Mouse (Mus musculus) thymus, adult 2 months (tissue): ENCODE data around the gene Smg6. TPM values are rescaled to one million over a fixed set of nuclear protein-coding genes. Genes with fewer than 3 reads are reported as not detected.

Source experiments
- DNase-seq: peaks from one replicate; pipeline ENCODE4 v3.0.0; 2021
- H3K27ac ChIP-seq: fragments of 200-500 bp; 2 replicates; pipeline ENCODE4 v1.5.1; 2012; ENCODE audit warnings: low read length, control low read depth; ENCODE audit not compliant: control insufficient read depth, insufficient read depth
- H3K27me3 ChIP-seq: fragments of 200-500 bp; 2 replicates; pipeline ENCODE4 v1.6.1; 2012; ENCODE audit warnings: mild to moderate bottlenecking, low read length, moderate library complexity, mixed read lengths; ENCODE audit not compliant: control insufficient read depth, insufficient read depth
- H3K36me3 ChIP-seq: fragments of 200-500 bp; 2 replicates; pipeline ENCODE4 v1.6.1; 2012; ENCODE audit warnings: mild to moderate bottlenecking, low read length, moderate library complexity; ENCODE audit not compliant: control insufficient read depth, insufficient read depth
- H3K4me1 ChIP-seq: fragments of 200-500 bp; replicated peaks from 2 replicates; pipeline ENCODE4 v1.6.1; 2012; ENCODE audit warnings: low read length; ENCODE audit not compliant: control insufficient read depth, insufficient read depth
- H3K4me3 ChIP-seq: fragments of 200-500 bp; 2 replicates; pipeline ENCODE4 v1.5.1; 2012; ENCODE audit warnings: mild to moderate bottlenecking, low read length, control low read depth, moderate library complexity; ENCODE audit not compliant: control insufficient read depth, insufficient read depth
- CTCF ChIP-seq: fragments of 200-500 bp; IDR thresholded peaks from 2 replicates; pipeline ENCODE4 v1.5.1; 2012; ENCODE audit warnings: mild to moderate bottlenecking, control low read depth, low read length, moderate library complexity, borderline replicate concordance; ENCODE audit not compliant: control insufficient read depth, poor library complexity, insufficient read depth; ENCODE audit errors: extremely low read depth
- POLR2A ChIP-seq: fragments of 200-500 bp; IDR thresholded peaks from 2 replicates; pipeline ENCODE4 v1.6.1; 2012; ENCODE audit warnings: mild to moderate bottlenecking, low read length, control low read depth, moderate library complexity; ENCODE audit not compliant: control insufficient read depth, poor library complexity, insufficient read depth; ENCODE audit errors: extremely low read depth
- WGBS: fragments of 180-500 bp; shearing (Covaris S2); methylation state at CpG from one replicate; pipeline ENCODE4 v1.1.7; 2018; 5-methylcytosine and 5-hydroxymethylcytosine counted together
- polyA plus RNA-seq: library from polyadenylated mRNA; depleted of rRNA; stranded (reverse); fragments of >200 nt; gene quantifications from 2 replicates; pipeline ENCODE4 v1.2.3, GENCODE M21; 2012

The Smg6 gene
- polyA plus RNA-seq, 1 experiment = 69.7 TPM

DNA sequence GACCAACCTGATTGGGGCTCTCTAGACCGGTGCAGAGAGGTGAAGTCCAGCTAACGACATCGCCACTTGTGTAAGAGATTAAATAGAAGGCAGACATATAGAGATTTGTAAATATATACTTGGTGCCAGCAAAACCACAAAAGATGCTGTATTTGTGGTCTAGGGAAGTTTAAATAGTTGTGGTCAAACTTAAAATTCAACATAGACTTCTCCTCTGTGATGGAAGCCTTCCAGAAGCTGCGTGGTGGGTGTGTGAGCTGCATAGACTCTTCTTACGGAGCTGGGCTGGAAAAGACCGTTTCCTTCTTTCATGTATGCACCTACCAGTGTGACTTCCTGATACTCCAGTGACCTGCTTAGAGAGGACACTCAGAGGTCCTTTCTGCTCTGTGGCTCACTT, 190.8 kb downstream of the Smg6 start:
- no peak for TF ChIP-seq POLR2A
- no peak for TF ChIP-seq CTCF
- Histone ChIP-seq H3K4me1 (no peaks in the 10 kb centered on the region), H3K4me3 (no peak overlapping the region), H3K36me3 (no peaks in the 10 kb centered on the region), H3K27me3 (no peaks in the 10 kb centered on the region), H3K27ac (no peak overlapping the region)
- WGBS = 58% methylated on average over 6 of the region's 6 CpGs
- DNase-seq = no peak

DNA sequence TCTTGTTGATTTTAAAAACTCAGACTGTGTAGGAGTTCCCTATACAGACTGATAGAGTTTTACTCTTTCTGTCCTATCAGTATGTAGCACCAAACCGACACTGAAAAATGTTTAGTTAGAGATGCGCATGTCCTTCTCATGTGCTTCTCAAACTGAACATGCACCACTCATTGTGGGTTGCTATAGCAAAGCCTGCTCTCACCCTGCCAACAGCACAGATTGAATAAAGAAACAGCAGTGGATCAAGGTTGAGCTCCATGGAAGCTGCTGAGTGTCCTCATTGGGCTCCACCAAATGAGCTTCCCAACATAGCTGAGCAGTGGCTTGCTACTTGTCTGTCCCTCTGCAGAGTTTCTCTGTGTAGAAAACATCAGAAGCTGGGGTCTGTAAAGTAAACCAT, 192.5 kb downstream of the Smg6 start:
- no peak for TF ChIP-seq POLR2A
- no peak for TF ChIP-seq CTCF
- no peaks in the 10 kb centered on the region for H3K36me3 ChIP-seq
- H3K4me1 ChIP-seq = no peaks in the 10 kb centered on the region
- no peak for DNase-seq
- no peak overlapping the region for H3K4me3 ChIP-seq
- no peak overlapping the region for H3K27ac ChIP-seq
- H3K27me3 ChIP-seq = no peaks in the 10 kb centered on the region
- 99% methylated on average over 2 of the region's 2 CpGs for WGBS

DNA sequence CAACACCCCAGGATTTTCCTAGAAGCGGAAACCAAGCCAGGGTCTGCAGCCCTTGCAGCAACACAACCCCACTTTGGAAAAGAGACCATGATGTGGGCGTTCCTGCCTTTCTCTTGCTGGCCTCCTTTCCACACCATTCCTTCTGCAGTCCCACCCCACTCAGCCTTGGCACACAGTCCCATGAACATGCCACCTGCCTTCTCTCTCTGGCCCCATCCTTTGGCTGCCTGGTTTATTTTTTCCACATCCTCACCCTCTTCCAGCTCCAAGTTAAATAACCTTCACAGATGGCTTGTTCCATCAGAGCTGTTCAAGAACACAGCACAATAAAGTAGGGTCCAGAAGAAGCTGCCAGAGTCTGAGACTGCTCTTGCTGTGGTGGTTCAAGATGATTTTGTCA, 193.7 kb downstream of the Smg6 start:
- H3K27me3 ChIP-seq = no peaks in the 10 kb centered on the region
- 98% methylated on average over 2 of the region's 2 CpGs for WGBS
- no peak overlapping the region for H3K27ac ChIP-seq

DNA sequence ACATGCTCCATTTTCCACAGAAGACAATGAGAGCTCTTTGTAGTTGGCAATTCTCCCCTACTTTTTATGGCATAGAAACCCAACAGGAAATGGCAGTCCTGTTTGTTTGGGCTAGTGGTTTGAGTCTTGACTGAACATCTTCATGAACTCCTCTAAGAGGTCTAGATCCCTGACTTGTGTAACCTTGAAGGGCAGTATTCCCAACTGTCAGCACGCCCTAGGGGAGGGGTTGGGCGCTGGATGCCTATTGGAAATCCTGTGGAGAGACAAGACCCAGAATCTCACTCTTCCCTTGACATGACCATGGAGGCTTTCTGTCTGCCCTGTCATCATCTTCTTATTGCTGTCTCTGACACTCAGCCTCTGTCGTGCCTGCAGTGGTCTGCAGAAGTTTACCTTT, 194.2 kb downstream of the Smg6 start:
- 94% methylated on average over 3 of the region's 3 CpGs for WGBS
- H3K27me3 ChIP-seq = no peaks in the 10 kb centered on the region
- H3K4me1 ChIP-seq = no peaks in the 10 kb centered on the region
- no peak overlapping the region for H3K4me3 ChIP-seq
- no peak for DNase-seq
- TF ChIP-seq CTCF (no peak), POLR2A (no peak)
- no peaks in the 10 kb centered on the region for H3K36me3 ChIP-seq
- H3K27ac ChIP-seq = no peak overlapping the region

More for the DNA sequence above, 193.7 kb downstream of the Smg6 start:
- Histone ChIP-seq H3K4me1 (no peaks in the 10 kb centered on the region), H3K4me3 (no peak overlapping the region), H3K36me3 (no peaks in the 10 kb centered on the region)
- TF ChIP-seq POLR2A = no peak
- no peak for TF ChIP-seq CTCF
- DNase-seq = no peak

DNA sequence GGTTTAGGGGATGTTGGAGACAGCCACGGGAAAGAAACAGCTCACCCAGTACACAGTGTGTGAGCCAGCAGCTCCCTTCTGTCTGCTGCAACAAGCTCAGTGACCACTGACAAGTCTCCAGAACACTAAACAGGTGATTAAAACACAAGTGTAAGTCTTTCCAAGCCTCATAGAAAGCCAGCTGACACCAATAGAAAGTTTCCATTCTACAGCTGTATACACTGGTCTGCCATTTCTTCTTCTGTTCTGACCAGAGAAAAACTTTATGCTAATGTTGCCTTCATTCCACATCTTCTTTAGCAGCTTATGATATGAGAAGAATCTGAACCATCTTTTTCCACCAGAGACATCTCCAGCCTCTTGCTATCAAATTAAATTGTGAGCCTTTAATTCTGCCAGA, 195.7 kb downstream of the Smg6 start:
- 47% methylated on average over 1 of the region's 1 CpGs for WGBS
- TF ChIP-seq CTCF = no peak
- TF ChIP-seq POLR2A = no peak
- Histone ChIP-seq H3K36me3 (no peaks in the 10 kb centered on the region), H3K27me3 (no peaks in the 10 kb centered on the region), H3K4me3 (no peak overlapping the region), H3K27ac (no peak overlapping the region), H3K4me1 (no peaks in the 10 kb centered on the region)
- DNase-seq = no peak

DNA sequence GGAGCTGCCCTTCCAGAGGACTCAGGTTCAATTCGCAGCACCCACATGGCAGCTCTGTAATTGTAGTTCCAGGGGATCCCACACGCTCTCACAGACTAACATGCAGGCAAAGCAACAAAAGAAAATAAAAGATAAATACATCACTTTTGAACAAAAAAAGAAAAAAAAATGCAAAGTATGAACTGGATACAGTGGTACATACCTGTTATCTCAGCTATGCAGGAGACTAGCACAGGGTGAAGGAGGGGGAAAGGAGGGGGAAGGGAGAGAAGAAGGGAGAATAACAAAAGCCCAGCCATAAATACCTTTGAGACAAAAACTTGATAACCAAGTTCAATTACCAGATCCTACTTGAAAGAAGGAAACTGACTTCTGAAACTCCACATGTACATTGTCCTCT, 198.8 kb downstream of the Smg6 start:
- no peak for DNase-seq
- Histone ChIP-seq H3K27ac (no peak overlapping the region), H3K27me3 (no peaks in the 10 kb centered on the region), H3K4me3 (no peak overlapping the region), H3K36me3 (no peaks in the 10 kb centered on the region), H3K4me1 (no peaks in the 10 kb centered on the region)
- WGBS = 98% methylated on average over 2 of the region's 2 CpGs
- no peak for TF ChIP-seq POLR2A

DNA sequence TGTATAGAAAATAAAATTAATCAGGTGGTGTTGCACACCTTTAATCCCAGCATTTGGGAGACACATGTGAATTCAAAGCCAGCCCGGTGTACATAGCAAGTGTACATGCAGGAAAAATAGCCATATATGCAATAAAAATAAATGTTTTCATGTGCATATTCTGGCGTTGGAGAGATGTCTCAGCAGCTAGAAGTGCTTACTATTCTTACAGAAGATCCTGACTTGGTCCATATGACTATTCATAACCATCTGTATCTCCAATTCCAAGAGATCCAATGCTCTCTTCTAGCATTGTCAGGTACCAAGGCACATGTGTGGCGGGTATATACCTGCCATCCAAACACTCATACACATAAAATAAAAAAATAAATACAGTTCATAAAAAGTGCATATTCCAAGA, 200.8 kb downstream of the Smg6 start:
- Histone ChIP-seq H3K27me3 (no peaks in the 10 kb centered on the region), H3K36me3 (no peaks in the 10 kb centered on the region), H3K4me3 (no peak overlapping the region), H3K27ac (no peak overlapping the region), H3K4me1 (no peaks in the 10 kb centered on the region)
- WGBS = 100% methylated on average over 3 of the region's 3 CpGs
- no peak for TF ChIP-seq CTCF
- TF ChIP-seq POLR2A = no peak
- DNase-seq = no peak

DNA sequence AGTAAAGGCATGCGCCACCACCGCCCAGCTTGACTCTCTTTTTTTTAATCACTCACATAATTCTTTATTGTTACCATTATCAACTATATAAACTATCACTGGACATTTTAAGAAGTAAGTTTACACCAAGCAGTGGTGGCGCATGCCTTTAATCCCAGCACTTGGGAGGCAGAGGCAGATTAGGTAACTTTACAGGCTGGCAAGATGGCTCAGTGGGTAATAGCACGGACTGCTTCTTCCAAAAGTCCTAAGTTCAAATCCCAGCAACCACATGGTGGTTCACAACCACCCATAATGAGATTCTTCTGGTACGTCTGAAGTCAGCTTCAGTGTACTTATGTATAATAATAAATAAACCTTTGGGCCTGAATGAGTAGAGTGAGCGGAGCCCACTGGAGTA, 203.9 kb downstream of the Smg6 start:
- Histone ChIP-seq H3K27me3 (no peaks in the 10 kb centered on the region), H3K4me3 (no peak overlapping the region), H3K27ac (no peak overlapping the region), H3K36me3 (no peaks in the 10 kb centered on the region), H3K4me1 (no peaks in the 10 kb centered on the region)
- over 99% methylated on average over 6 of the region's 6 CpGs for WGBS
- no peak for TF ChIP-seq CTCF
- TF ChIP-seq POLR2A = no peak
- no peak for DNase-seq
